Mouse (Mus musculus): ENCODE measurements around the gene Hoxd4. TPM values are rescaled to one million over a fixed set of nuclear protein-coding genes. Genes with fewer than 3 reads are reported as not detected.

The Hoxd4 gene
- polyA plus RNA-seq, 1 experiment, result 61.2 TPM

- DNase-seq (ENCODE audit: low spot score), result no peak
Observed at GRCm38 (mm10) chr2:74704999-74705466, 6.7 kb upstream of the Hoxd4 start.

- DNase-seq (ENCODE audit: low spot score), result no peak
Observed at GRCm38 (mm10) chr2:74705467-74706089, 6.2 kb upstream of the Hoxd4 start.

GRCm38 (mm10) chr2:74706393-74706960 is 5.3 kb upstream of the Hoxd4 start:
- DNase-seq (ENCODE audit: low spot score), result no peak

GRCm38 (mm10) chr2:74707599-74707998 is 4.1 kb upstream of the Hoxd4 start:
- DNase-seq (ENCODE audit: low spot score), result no peak

- no peak for DNase-seq (ENCODE audit: low spot score)
Observed at GRCm38 (mm10) chr2:74708676-74709075, 3.1 kb upstream of the Hoxd4 start.

- DNase-seq (ENCODE audit: low spot score), result no peak
Observed at GRCm38 (mm10) chr2:74709465-74710419, 2.0 kb upstream of the Hoxd4 start.

GRCm38 (mm10) chr2:74710929-74711543 is 693 bp upstream of the Hoxd4 start:
- DNase-seq (ENCODE audit: low spot score), result no peak

- DNase-seq (ENCODE audit: low spot score), result no peak
Observed at GRCm38 (mm10) chr2:74713239-74714150, 1.8 kb downstream of the Hoxd4 start.

GRCm38 (mm10) chr2:74714156-74714789 is 2.5 kb downstream of the Hoxd4 start:
- no peak for DNase-seq (ENCODE audit: low spot score)

- peak; percentile 28 for DNase-seq (ENCODE audit: low spot score)
Observed at GRCm38 (mm10) chr2:74714881-74715280, 3.2 kb downstream of the Hoxd4 start.

- DNase-seq (ENCODE audit: low spot score), result peak; percentile 80
Observed at GRCm38 (mm10) chr2:74715504-74716241, 3.9 kb downstream of the Hoxd4 start.

GRCm38 (mm10) chr2:74720384-74720783 is 8.7 kb downstream of the Hoxd4 start:
- DNase-seq (ENCODE audit: low spot score), result no peak

GRCm38 (mm10) chr2:74720955-74721491 is 9.3 kb downstream of the Hoxd4 start:
- no peak for DNase-seq (ENCODE audit: low spot score)

- no peak for DNase-seq (ENCODE audit: low spot score)
Observed at GRCm38 (mm10) chr2:74721882-74722281, 10.2 kb downstream of the Hoxd4 start.

- no peak for DNase-seq (ENCODE audit: low spot score)
Observed at GRCm38 (mm10) chr2:74722949-74723348, 11.2 kb downstream of the Hoxd4 start.

GRCm38 (mm10) chr2:74724244-74725015 is 12.7 kb downstream of the Hoxd4 start:
- DNase-seq (ENCODE audit: low spot score), result no peak

- DNase-seq (ENCODE audit: low spot score), result no peak
Observed at GRCm38 (mm10) chr2:74725171-74725570, 13.4 kb downstream of the Hoxd4 start.

GRCm38 (mm10) chr2:74726551-74726950 is 14.8 kb downstream of the Hoxd4 start, which contains the start of gene Gm28230:
TSS of gene Gm28230 (plus strand) at chr2:74726728.
- no peak for DNase-seq (ENCODE audit: low spot score)
